Mouse (Mus musculus) lung, adult 2 months (tissue): Measurements from ENCODE around the gene Utf1.

ENCODE experiments used
- CTCF ChIP-seq: fragments of 200-500 bp; IDR thresholded peaks from 2 replicates; pipeline ENCODE4 v1.5.1; 2011; ENCODE audit warnings: mild to moderate bottlenecking, low read length, control low read depth; ENCODE audit not compliant: insufficient read depth
- POLR2A ChIP-seq: fragments of 200-500 bp; IDR thresholded peaks from 2 replicates; pipeline ENCODE4 v1.6.1; 2011; ENCODE audit warnings: low read depth, mild to moderate bottlenecking, control low read depth, low read length, borderline replicate concordance; ENCODE audit errors: extremely low read depth

- TF ChIP-seq CTCF (no peak), POLR2A (no peak)
These were observed 27.2 kb upstream of the Utf1 start for GRCm38 (mm10) chr7:139916345-139916744.
